In genomic region chrX:9271112-9271511, GRCm38 (mm10) we compare ENCODE assay signal across 20 mouse cellular contexts. TPM values are rescaled to one million over a fixed set of nuclear protein-coding genes. Genes with fewer than 3 reads are reported as not detected.
A peak's percentile ranks its signal among the peaks of the same experiment; 100 is the strongest.
DNase-seq lines count a peak whose midpoint lies in the region; ATAC-seq lines count a peak whose summit lies in the region.
"Had no signal": no experiment of that assay in that cellular context is flagged by ENCODE, and none has a peak within 500 bp of the region (broad histone marks: within the 10 kb centered on the region; RNA-seq: fewer than 3 reads in every experiment).

No protein-coding gene starts in this region.

- no peak overlapping the region for H3K4me3 ChIP-seq in liver, embryonic 12.5 days

- ATAC-seq in liver, embryonic 12.5 days, result no peak
- ATAC-seq: forebrain, embryonic 14.5 days; midbrain, embryonic 15.5 days had no signal

- peak overlapping the region; percentile 60 for H3K4me2 ChIP-seq in liver, embryonic 12.5 days
- H3K4me2 ChIP-seq: midbrain, embryonic 15.5 days had no signal

- 66% methylated on average over 3 of the region's 3 CpGs for WGBS in liver, embryonic 12.5 days (ENCODE audit: insufficient replicate concordance)

- peaks cover 5% of the 10 kb centered on the region; the same call in 1 of the 2 replicates for H3K27me3 ChIP-seq in liver, embryonic 12.5 days (replicated peaks)
- H3K27me3 ChIP-seq: CH12.LX; midbrain, embryonic 15.5 days had no signal

- peak; percentile 8 for DNase-seq in gastrocnemius, adult 18-20 months (ENCODE audit: low spot score)
- no peak for DNase-seq in gastrocnemius, postnatal 4 days (ENCODE audit: low spot score in 2 of 2)
- no peak for DNase-seq in liver
- peak; percentile 36 to 55 for DNase-seq in cerebellum, postnatal 36 days
- DNase-seq in skeletal muscle tissue, adult 2 months (ENCODE audit: low read depth, low spot score), result peak; percentile 47
- DNase-seq in lung, postnatal 25 days (ENCODE audit: low spot score), result no peak
- no peak for DNase-seq in adrenal gland, postnatal 10 days
- DNase-seq: adrenal gland, postnatal 14 days; lung, adult 2 months had no signal

- H3K36me3 ChIP-seq in liver, embryonic 12.5 days, result no peaks in the 10 kb centered on the region
- H3K36me3 ChIP-seq: midbrain, embryonic 15.5 days had no signal

- H3K4me1 ChIP-seq in liver, embryonic 12.5 days, result peaks cover 12% of the 10 kb centered on the region; the same call in 1 of the 2 replicates
- H3K4me1 ChIP-seq: midbrain, embryonic 15.5 days had no signal

- 0 out of 2 replicates have a peak overlapping the region, but pooled peaks have one; percentile 90 for H3K9ac ChIP-seq in liver, embryonic 12.5 days
- H3K9ac ChIP-seq: midbrain, embryonic 15.5 days had no signal

- peak overlapping the region; percentile 94 for H3K27ac ChIP-seq in liver, embryonic 12.5 days
- H3K27ac ChIP-seq: kidney, postnatal 0 days; midbrain, embryonic 15.5 days had no signal

- no peaks in the 10 kb centered on the region for H3K9me3 ChIP-seq in liver, embryonic 12.5 days (replicated peaks)
- H3K9me3 ChIP-seq: midbrain, embryonic 15.5 days had no signal

RNA-seq across cellular contexts. Expression of gene Xk, which starts 1.4 kb away (rescaled TPM):
- 1 to 10 TPM; 4.7 to 6.5 TPM for total RNA-seq in gastrocnemius, adult 18-20 months (2021)
- 1 to 10 TPM; 4.5 TPM for total RNA-seq in gastrocnemius, postnatal 4 days (2021)
- 32.7 and 34.8 TPM in 2 replicates for polyA plus RNA-seq in liver, embryonic 12.5 days (2016; fragmentation: Nextera tagmentation; extraction: Ambion mirVana)
- total RNA-seq in adrenal gland, postnatal 10 days (2021), result 1 to 10 TPM; 2.2 to 2.8 TPM

RNA-seq across cellular contexts. Expression of gene H2al1m, which starts 12.5 kb away (rescaled TPM):
- total RNA-seq in gastrocnemius, adult 18-20 months (2021), result under 1 TPM in 1 of 2 experiments, not detected in 1; 0.64 TPM
- not detected for total RNA-seq in gastrocnemius, postnatal 4 days (2021)
- polyA plus RNA-seq in liver, embryonic 12.5 days (2016; fragmentation: Nextera tagmentation; extraction: Ambion mirVana), result 1.8 and 2.4 TPM in 2 replicates
- under 1 TPM in 1 of 2 experiments, not detected in 1; 0.82 TPM for total RNA-seq in adrenal gland, postnatal 10 days (2021)
- total RNA-seq: adrenal gland, postnatal 14 days; CH12.LX; left cerebral cortex, postnatal 25 days; megakaryocyte, adult 5-6 weeks had no signal
- polyA plus RNA-seq: forebrain, embryonic 14.5 days; hindbrain, embryonic 11.5 days; intestine, embryonic 16.5 days; kidney, postnatal 0 days; lung, adult 2 months had no signal

RNA-seq across cellular contexts. Expression of gene Gm14862, which starts 14.4 kb away (rescaled TPM):
- not detected for total RNA-seq in gastrocnemius, adult 18-20 months (2021)
- total RNA-seq in gastrocnemius, postnatal 4 days (2021), result not detected
- polyA plus RNA-seq in liver, embryonic 12.5 days (2016; fragmentation: Nextera tagmentation; extraction: Ambion mirVana), result 2.8 and 3.0 TPM in 2 replicates
- not detected for total RNA-seq in adrenal gland, postnatal 10 days (2021)
- total RNA-seq: adrenal gland, postnatal 14 days; CH12.LX; layer of hippocampus, postnatal 14 days; left cerebral cortex, postnatal 25 days; megakaryocyte, adult 5-6 weeks had no signal
- polyA plus RNA-seq: forebrain, embryonic 14.5 days; hindbrain, embryonic 11.5 days; intestine, embryonic 16.5 days; kidney, postnatal 0 days; lung, adult 2 months; midbrain, embryonic 15.5 days; urinary bladder, adult 2 months had no signal

Comparison
In these comparisons a context has a peak if more than half of its experiments do, and no peak if none do; other contexts are left out.
1. DNase-seq: peak in gastrocnemius, adult 18-20 months (single experiment), cerebellum, postnatal 36 days (2 of 2) and skeletal muscle tissue, adult 2 months (single experiment); none in gastrocnemius, postnatal 4 days (0 of 2), liver (single experiment), lung, postnatal 25 days (single experiment) and adrenal gland, postnatal 10 days (single experiment).